Mouse (Mus musculus) stomach, embryonic 15.5 days (tissue): Measurements from ENCODE around the gene St6gal1. TPM values are rescaled to one million over a fixed set of nuclear protein-coding genes. Genes with fewer than 3 reads are reported as not detected.
A peak's percentile ranks its signal among the peaks of the same experiment; 100 is the strongest.

Experiments
- ATAC-seq: fragments of 200-750 bp; cut with Nextera tagmentation; 2 replicates; pipeline ENCODE4 v1.8.0; 2017; ENCODE audit warnings: low read depth, moderate number of reproducible peaks, moderate TSS enrichment; ENCODE audit not compliant: insufficient read depth, low FRiP score
- H3K27ac ChIP-seq: fragments of 300-500 bp; sonication (generic); 2 replicates; pipeline ENCODE4 v1.5.1; 2015; ENCODE audit warnings: mild to moderate bottlenecking, inconsistent platforms
- H3K27me3 ChIP-seq: fragments of 300-500 bp; sonication (generic); replicated peaks from 2 replicates; pipeline ENCODE4 v1.6.1; 2015; ENCODE audit warnings: inconsistent platforms
- H3K36me3 ChIP-seq: fragments of 300-500 bp; sonication (generic); 2 replicates; pipeline ENCODE4 v1.6.1; 2015; ENCODE audit warnings: inconsistent platforms
- H3K4me1 ChIP-seq: fragments of 300-500 bp; sonication (generic); 2 replicates; pipeline ENCODE4 v1.6.1; 2015; ENCODE audit warnings: inconsistent platforms
- H3K4me2 ChIP-seq: fragments of 300-500 bp; sonication (generic); 2 replicates; pipeline ENCODE4 v1.6.1; 2015; ENCODE audit warnings: mild to moderate bottlenecking, inconsistent platforms
- H3K4me3 ChIP-seq: fragments of 300-500 bp; sonication (generic); replicated peaks from 2 replicates; pipeline ENCODE4 v1.5.1; 2015; ENCODE audit warnings: inconsistent platforms
- H3K9ac ChIP-seq: fragments of 300-500 bp; sonication (generic); 2 replicates; pipeline ENCODE4 v1.6.1; 2015; ENCODE audit warnings: inconsistent platforms
- H3K9me3 ChIP-seq: fragments of 300-500 bp; sonication (generic); 2 replicates; pipeline ENCODE4 v1.6.1; 2016; ENCODE audit warnings: inconsistent platforms
- WGBS: fragments of 180-500 bp; shearing (Covaris S2); methylation state at CpG from one replicate; pipeline ENCODE4 v1.1.7; 2015; 5-methylcytosine and 5-hydroxymethylcytosine counted together
- polyA plus RNA-seq: library from polyadenylated mRNA; unstranded; fragments of >200 nt; fragmentation: Nextera tagmentation; extraction: Ambion mirVana; gene quantifications from 2 replicates; pipeline ENCODE4 v1.2.1, GENCODE M21; 2015

Gene St6gal1
- polyA plus RNA-seq, 1 experiment from 2014 or later: 16.3 TPM

DNA sequence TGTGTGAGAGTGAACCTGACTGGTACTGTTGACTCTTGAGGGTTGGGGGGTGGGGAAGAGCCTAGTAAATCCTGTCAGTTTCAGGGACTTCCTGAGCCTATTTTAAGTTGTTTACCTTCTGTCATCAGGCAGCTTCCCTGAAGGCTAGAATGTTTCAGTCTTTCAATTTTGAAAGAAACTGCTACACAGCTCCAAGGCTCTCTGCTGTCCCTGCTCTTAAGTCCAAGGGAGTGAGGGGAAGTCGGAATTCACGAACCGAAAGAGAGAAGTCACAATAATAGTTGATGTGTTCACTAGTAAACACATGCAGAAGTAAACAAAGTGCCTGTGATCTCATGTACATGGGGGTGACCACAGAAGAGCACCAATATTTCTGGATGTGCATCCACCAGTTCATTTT is 72.2 kb downstream of the St6gal1 start:
- Histone ChIP-seq H3K36me3 (no peaks in the 10 kb centered on the region), H3K27me3 (no peaks in the 10 kb centered on the region), H3K4me1 (no peaks in the 10 kb centered on the region), H3K4me3 (no peak overlapping the region), H3K9me3 (no peaks in the 10 kb centered on the region), H3K9ac (no peak overlapping the region), H3K27ac (no peak overlapping the region), H3K4me2 (no peak overlapping the region)
- no peak for ATAC-seq
- WGBS: 93% methylated on average over 3 of the region's 3 CpGs

DNA sequence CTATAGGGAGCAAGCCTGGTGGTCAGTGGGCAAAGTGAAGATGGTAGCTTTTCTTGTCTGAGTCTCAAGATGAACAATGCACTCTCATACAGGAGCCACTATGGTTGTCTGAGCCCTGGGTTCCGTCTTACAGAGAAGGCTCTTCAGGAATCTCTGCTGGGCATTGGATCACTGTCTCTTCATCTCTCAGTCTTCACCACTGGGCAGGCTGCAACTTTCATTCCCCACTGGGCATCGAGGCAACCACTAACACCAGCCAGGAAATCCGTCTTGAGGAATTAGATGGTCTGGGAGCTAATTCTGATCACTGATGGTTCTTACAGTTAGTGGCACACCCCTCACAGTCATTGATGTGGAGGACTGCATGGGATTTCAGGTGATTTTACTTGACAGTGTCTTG is 73.9 kb downstream of the St6gal1 start:
- no peak for ATAC-seq
- Histone ChIP-seq H3K4me2 (no peak overlapping the region), H3K9me3 (no peaks in the 10 kb centered on the region), H3K4me1 (no peaks in the 10 kb centered on the region), H3K9ac (no peak overlapping the region), H3K27me3 (no peaks in the 10 kb centered on the region), H3K27ac (no peak overlapping the region), H3K4me3 (no peak overlapping the region), H3K36me3 (no peaks in the 10 kb centered on the region)
- WGBS: 87% methylated on average over 3 of the region's 3 CpGs

- H3K27ac ChIP-seq: no peak overlapping the region
- H3K9me3 ChIP-seq: no peaks in the 10 kb centered on the region
- no peak overlapping the region for H3K4me3 ChIP-seq
- no peak overlapping the region for H3K4me2 ChIP-seq
- H3K27me3 ChIP-seq: no peaks in the 10 kb centered on the region
- WGBS: 95% methylated on average over 3 of the region's 3 CpGs
- H3K9ac ChIP-seq: no peak overlapping the region
- no peak for ATAC-seq
- no peaks in the 10 kb centered on the region for H3K36me3 ChIP-seq
- no peaks in the 10 kb centered on the region for H3K4me1 ChIP-seq
These were observed 74.4 kb downstream of the St6gal1 start for GRCm38 (mm10) chr16:23298911-23299310.

- no peak overlapping the region for H3K27ac ChIP-seq
- H3K4me2 ChIP-seq: no peak overlapping the region
- H3K9me3 ChIP-seq: no peaks in the 10 kb centered on the region
- no peak overlapping the region for H3K9ac ChIP-seq
- no peak for ATAC-seq
- WGBS: 69% methylated on average over 7 of the region's 7 CpGs
- no peak overlapping the region for H3K4me3 ChIP-seq
- H3K36me3 ChIP-seq: no peaks in the 10 kb centered on the region
- H3K27me3 ChIP-seq: no peaks in the 10 kb centered on the region
- H3K4me1 ChIP-seq: no peaks in the 10 kb centered on the region
These were observed 75.6 kb downstream of the St6gal1 start for GRCm38 (mm10) chr16:23299904-23300740.

DNA sequence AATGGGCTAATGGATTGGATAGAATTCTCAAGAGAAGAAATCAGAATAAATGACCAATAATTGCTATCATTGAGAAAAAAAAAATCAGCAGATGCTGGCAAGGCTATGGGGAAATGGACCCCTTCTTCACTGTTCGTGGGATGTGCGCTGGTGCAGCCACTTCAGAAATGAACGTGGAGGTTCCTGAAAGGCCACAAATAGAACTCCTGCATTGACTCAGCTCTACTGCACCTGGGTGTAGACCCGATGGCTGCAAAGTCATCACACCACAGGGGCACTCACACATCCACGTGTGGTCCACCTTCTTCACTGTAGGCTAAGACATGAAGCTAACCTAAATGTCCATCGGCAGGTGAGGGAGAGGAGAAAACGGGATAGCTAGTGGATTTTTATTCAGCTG is 77.2 kb downstream of the St6gal1 start:
- Histone ChIP-seq H3K9me3 (no peaks in the 10 kb centered on the region), H3K36me3 (no peaks in the 10 kb centered on the region), H3K27me3 (no peaks in the 10 kb centered on the region), H3K4me3 (no peak overlapping the region), H3K9ac (no peak overlapping the region), H3K4me2 (no peak overlapping the region), H3K27ac (no peak overlapping the region), H3K4me1 (0 out of 2 replicates have a peak, but pooled peaks cover 5% of the 10 kb centered on the region)
- 89% methylated on average over 7 of the region's 7 CpGs for WGBS
- ATAC-seq: no peak

GRCm38 (mm10) chr16:23305830-23306623 is 81.5 kb downstream of the St6gal1 start:
- ATAC-seq: peak; percentile 65; the same call in 1 of the 2 replicates
- Histone ChIP-seq H3K4me3 (no peak overlapping the region), H3K4me2 (no peak overlapping the region), H3K9ac (no peak overlapping the region), H3K36me3 (no peaks in the 10 kb centered on the region), H3K27me3 (no peaks in the 10 kb centered on the region), H3K4me1 (0 out of 2 replicates have a peak, but pooled peaks cover 5% of the 10 kb centered on the region), H3K9me3 (no peaks in the 10 kb centered on the region), H3K27ac (peak overlapping the region; percentile 38; the same call in 1 of the 2 replicates)
- WGBS: 49% methylated on average over 10 of the region's 10 CpGs

GRCm38 (mm10) chr16:23307142-23307968 is 82.8 kb downstream of the St6gal1 start:
- Histone ChIP-seq H3K4me3 (no peak overlapping the region), H3K27ac (no peak overlapping the region), H3K9me3 (no peaks in the 10 kb centered on the region), H3K9ac (no peak overlapping the region), H3K36me3 (no peaks in the 10 kb centered on the region), H3K4me1 (0 out of 2 replicates have a peak, but pooled peaks cover 5% of the 10 kb centered on the region), H3K27me3 (no peaks in the 10 kb centered on the region), H3K4me2 (no peak overlapping the region)
- 59% methylated on average over 12 of the region's 12 CpGs for WGBS
- no peak; the same call in 1 of the 2 replicates for ATAC-seq

- Histone ChIP-seq H3K9me3 (no peaks in the 10 kb centered on the region), H3K4me3 (no peak overlapping the region), H3K27me3 (no peaks in the 10 kb centered on the region), H3K9ac (no peak overlapping the region), H3K4me1 (0 out of 2 replicates have a peak, but pooled peaks cover 5% of the 10 kb centered on the region), H3K36me3 (no peaks in the 10 kb centered on the region), H3K4me2 (no peak overlapping the region), H3K27ac (no peak overlapping the region)
- no peak for ATAC-seq
- 59% methylated on average over 4 of the region's 4 CpGs for WGBS
These were observed 83.5 kb downstream of the St6gal1 start for GRCm38 (mm10) chr16:23308012-23308554.

GRCm38 (mm10) chr16:23309080-23309479 is 84.5 kb downstream of the St6gal1 start:
- H3K27me3 ChIP-seq: no peaks in the 10 kb centered on the region
- no peak overlapping the region for H3K27ac ChIP-seq
- no peaks in the 10 kb centered on the region for H3K36me3 ChIP-seq
- no peak overlapping the region for H3K4me2 ChIP-seq
- whole genome bisulfite sequencing: 70% methylated on average over 4 of the region's 4 CpGs
- no peaks in the 10 kb centered on the region for H3K9me3 ChIP-seq
- no peak for ATAC-seq
- H3K4me3 ChIP-seq: no peak overlapping the region
- 0 out of 2 replicates have a peak, but pooled peaks cover 5% of the 10 kb centered on the region for H3K4me1 ChIP-seq
- no peak overlapping the region for H3K9ac ChIP-seq

DNA sequence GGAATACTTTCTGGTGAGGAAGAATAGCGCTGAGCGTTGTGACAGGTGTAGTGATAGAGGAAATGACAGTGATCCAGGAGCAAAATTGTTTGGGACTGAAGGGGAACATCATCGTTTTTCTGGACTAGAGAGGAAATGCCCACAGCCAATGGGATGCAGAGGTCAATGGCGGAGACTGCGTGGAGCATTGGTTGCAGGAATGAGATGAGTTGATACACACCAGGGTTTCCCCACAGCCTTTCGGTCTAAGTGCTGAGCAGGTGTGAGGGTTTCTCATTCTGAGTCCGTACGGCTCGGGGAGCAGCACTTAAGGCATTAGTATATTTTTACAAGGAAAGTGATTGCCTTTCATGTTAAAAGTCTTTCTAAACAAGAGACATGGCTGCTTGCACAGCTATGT is 88.1 kb downstream of the St6gal1 start:
- WGBS: 92% methylated on average over 9 of the region's 9 CpGs
- H3K27me3 ChIP-seq: no peaks in the 10 kb centered on the region
- H3K4me1 ChIP-seq: peaks cover 5% of the 10 kb centered on the region; the same call in 1 of the 2 replicates
- no peak overlapping the region for H3K4me2 ChIP-seq
- H3K27ac ChIP-seq: no peak overlapping the region
- no peaks in the 10 kb centered on the region for H3K36me3 ChIP-seq
- H3K9ac ChIP-seq: no peak overlapping the region
- no peak overlapping the region for H3K4me3 ChIP-seq
- no peaks in the 10 kb centered on the region for H3K9me3 ChIP-seq
- ATAC-seq: no peak

- no peak overlapping the region for H3K4me3 ChIP-seq
- no peak overlapping the region for H3K9ac ChIP-seq
- peak overlapping the region; percentile 42; the same call in 1 of the 2 replicates for H3K27ac ChIP-seq
- peaks cover 11% of the 10 kb centered on the region; the same call in 1 of the 2 replicates for H3K4me1 ChIP-seq
- H3K36me3 ChIP-seq: no peaks in the 10 kb centered on the region
- WGBS: 13% methylated on average over 7 of the region's 7 CpGs
- H3K9me3 ChIP-seq: no peaks in the 10 kb centered on the region
- H3K27me3 ChIP-seq: no peaks in the 10 kb centered on the region
- H3K4me2 ChIP-seq: no peak overlapping the region
- peak; percentile 28; the same call in 1 of the 2 replicates for ATAC-seq
These were observed 90.2 kb downstream of the St6gal1 start for GRCm38 (mm10) chr16:23314790-23315189.
